Mouse (Mus musculus) intestine, embryonic 15.5 days (tissue): ENCODE data around the gene Rhox10. TPM values are rescaled to one million over a fixed set of nuclear protein-coding genes. Genes with fewer than 3 reads are reported as not detected.
"Not testable (repeated sequence)": the region's sequence is repeated elsewhere in the genome, so short reads cannot be mapped to it uniquely, and the experiment has no call there.

Source experiments
- ATAC-seq: fragments of 200-750 bp; cut with Nextera tagmentation; 2 replicates; pipeline ENCODE4 v1.8.0; 2017; ENCODE audit warnings: moderate TSS enrichment, moderate library complexity
- H3K27ac ChIP-seq: fragments of 300-500 bp; sonication (generic); 2 replicates; pipeline ENCODE4 v1.5.1; 2015; ENCODE audit warnings: mild to moderate bottlenecking, inconsistent platforms
- H3K27me3 ChIP-seq: fragments of 300-500 bp; sonication (generic); replicated peaks from 2 replicates; pipeline ENCODE4 v1.6.1; 2015; ENCODE audit warnings: inconsistent platforms
- H3K36me3 ChIP-seq: fragments of 300-500 bp; sonication (generic); 2 replicates; pipeline ENCODE4 v1.6.1; 2015; ENCODE audit warnings: inconsistent platforms
- H3K4me1 ChIP-seq: fragments of 300-500 bp; sonication (generic); replicated peaks from 2 replicates; pipeline ENCODE4 v1.6.1; 2015; ENCODE audit warnings: inconsistent platforms
- H3K4me2 ChIP-seq: fragments of 300-500 bp; sonication (generic); replicated peaks from 2 replicates; pipeline ENCODE4 v1.6.1; 2015; ENCODE audit warnings: mild to moderate bottlenecking, inconsistent platforms
- H3K4me3 ChIP-seq: fragments of 300-500 bp; sonication (generic); replicated peaks from 2 replicates; pipeline ENCODE4 v1.5.1; 2015; ENCODE audit warnings: inconsistent platforms
- H3K9ac ChIP-seq: fragments of 300-500 bp; sonication (generic); 2 replicates; pipeline ENCODE4 v1.6.1; 2015; ENCODE audit warnings: inconsistent platforms
- H3K9me3 ChIP-seq: fragments of 300-500 bp; sonication (generic); 2 replicates; pipeline ENCODE4 v1.6.1; 2016; ENCODE audit warnings: inconsistent platforms
- WGBS: fragments of 180-500 bp; shearing (Covaris S2); methylation state at CpG from one replicate; pipeline ENCODE4 v1.1.7; 2015; 5-methylcytosine and 5-hydroxymethylcytosine counted together
- polyA plus RNA-seq: library from polyadenylated mRNA; unstranded; fragments of >200 nt; fragmentation: Nextera tagmentation; extraction: Ambion mirVana; gene quantifications from 2 replicates; pipeline ENCODE4 v1.2.1, GENCODE M21; 2015

Gene Rhox10
- polyA plus RNA-seq, result not detected in 2 replicates

GRCm38 (mm10) chrX:38066175-38066574, at the start of gene Rhox10:
Rhox10 (plus strand) TSS chrX:38066475.
- Histone ChIP-seq H3K4me2 (no peak within 1 kb of the TSS), H3K4me1 (no peaks in the 10 kb centered on the region), H3K27ac (no peak within 1 kb of the TSS), H3K4me3 (no peak within 1 kb of the TSS), H3K9me3 (no peaks in the 10 kb centered on the region), H3K36me3 (no peaks in the 10 kb centered on the region), H3K27me3 (no peaks in the 10 kb centered on the region), H3K9ac (no peak within 1 kb of the TSS)
- ATAC-seq, result no peak
- WGBS, result 86% methylated on average over 11 of the region's 11 CpGs

GRCm38 (mm10) chrX:38018597-38018996, 47.7 kb upstream of the Rhox10 start, which contains the start of gene Btg1-ps1:
Btg1-ps1 (minus strand) TSS chrX:38018815.
- not testable (repeated sequence) for H3K9me3 ChIP-seq, H3K4me2 ChIP-seq, ATAC-seq, H3K9ac ChIP-seq, H3K36me3 ChIP-seq, H3K27me3 ChIP-seq, H3K4me3 ChIP-seq, H3K4me1 ChIP-seq, H3K27ac ChIP-seq

GRCm38 (mm10) chrX:38033841-38034240, 32.4 kb upstream of the Rhox10 start:
- Histone ChIP-seq H3K36me3 (no peaks in the 10 kb centered on the region), H3K9ac (no peak overlapping the region), H3K27ac (no peak overlapping the region), H3K4me3 (no peak overlapping the region), H3K4me1 (no peaks in the 10 kb centered on the region), H3K4me2 (no peak overlapping the region), H3K27me3 (no peaks in the 10 kb centered on the region), H3K9me3 (no peaks in the 10 kb centered on the region)
- 66% methylated on average over 2 of the region's 2 CpGs for WGBS
- ATAC-seq, result no peak

- Histone ChIP-seq H3K27ac (no peak overlapping the region), H3K4me2 (no peak overlapping the region), H3K4me1 (no peaks in the 10 kb centered on the region), H3K9ac (no peak overlapping the region), H3K27me3 (no peaks in the 10 kb centered on the region), H3K9me3 (no peaks in the 10 kb centered on the region), H3K36me3 (no peaks in the 10 kb centered on the region), H3K4me3 (no peak overlapping the region)
- 95% methylated on average over 5 of the region's 5 CpGs for WGBS
- ATAC-seq, result no peak
Observed at GRCm38 (mm10) chrX:38039666-38040065, 26.6 kb upstream of the Rhox10 start.

- not testable (repeated sequence) for ATAC-seq
Observed at GRCm38 (mm10) chrX:38043014-38043413, 23.3 kb upstream of the Rhox10 start, which contains the start of gene Btg1-ps2. Btg1-ps2 (minus strand) TSS chrX:38043114.

GRCm38 (mm10) chrX:38061544-38061943, 4.7 kb upstream of the Rhox10 start:
- no peak for ATAC-seq
- no peak overlapping the region for H3K4me2 ChIP-seq
- H3K9ac ChIP-seq, result no peak overlapping the region
- H3K36me3 ChIP-seq, result no peaks in the 10 kb centered on the region
- H3K9me3 ChIP-seq, result no peaks in the 10 kb centered on the region
- no peaks in the 10 kb centered on the region for H3K27me3 ChIP-seq
- no peak overlapping the region for H3K4me3 ChIP-seq
- WGBS, result 3% methylated on average over 1 of the region's 1 CpGs
- no peak overlapping the region for H3K27ac ChIP-seq
- no peaks in the 10 kb centered on the region for H3K4me1 ChIP-seq

More at GRCm38 (mm10) chrX:38043014-38043413, 23.3 kb upstream of the Rhox10 start, which contains the start of gene Btg1-ps2:
- not testable (repeated sequence) for H3K9ac ChIP-seq, H3K9me3 ChIP-seq, H3K27me3 ChIP-seq, H3K4me1 ChIP-seq, H3K4me2 ChIP-seq, H3K4me3 ChIP-seq, H3K36me3 ChIP-seq, H3K27ac ChIP-seq

- Histone ChIP-seq H3K4me3 (no peak overlapping the region), H3K36me3 (no peaks in the 10 kb centered on the region), H3K4me1 (no peaks in the 10 kb centered on the region), H3K4me2 (no peak overlapping the region), H3K9ac (no peak overlapping the region), H3K9me3 (no peaks in the 10 kb centered on the region), H3K27me3 (no peaks in the 10 kb centered on the region), H3K27ac (no peak overlapping the region)
- no peak for ATAC-seq
- 24% methylated on average over 12 of the region's 12 CpGs for WGBS
Observed at GRCm38 (mm10) chrX:38084226-38084625, 18.0 kb downstream of the Rhox10 start.

- 84% methylated on average over 9 of the region's 9 CpGs for WGBS
- H3K27ac ChIP-seq, result no peak within 1 kb of the TSS
- ATAC-seq, result no peak
- no peaks in the 10 kb centered on the region for H3K36me3 ChIP-seq
- H3K27me3 ChIP-seq, result no peaks in the 10 kb centered on the region
- H3K4me2 ChIP-seq, result no peak within 1 kb of the TSS
- H3K4me1 ChIP-seq, result no peaks in the 10 kb centered on the region
- H3K9me3 ChIP-seq, result no peaks in the 10 kb centered on the region
- H3K9ac ChIP-seq, result no peak within 1 kb of the TSS
- no peak within 1 kb of the TSS for H3K4me3 ChIP-seq
Observed at GRCm38 (mm10) chrX:38085041-38085440, 18.8 kb downstream of the Rhox10 start, which contains the start of gene Rhox11. Rhox11 (minus strand) TSS chrX:38085141.

GRCm38 (mm10) chrX:38110807-38111206, 44.5 kb downstream of the Rhox10 start, which contains the start of gene Rhox12:
Rhox12 (minus strand) TSS chrX:38110907.
- ATAC-seq, result no peak
- H3K9me3 ChIP-seq, result no peaks in the 10 kb centered on the region
- H3K9ac ChIP-seq, result no peak within 1 kb of the TSS
- no peaks in the 10 kb centered on the region for H3K4me1 ChIP-seq
- H3K4me2 ChIP-seq, result no peak within 1 kb of the TSS
- H3K27ac ChIP-seq, result no peak within 1 kb of the TSS
- H3K4me3 ChIP-seq, result no peak within 1 kb of the TSS
- H3K36me3 ChIP-seq, result no peaks in the 10 kb centered on the region
- H3K27me3 ChIP-seq, result no peaks in the 10 kb centered on the region
- WGBS, result 70% methylated on average over 4 of the region's 4 CpGs

- H3K4me2 ChIP-seq, result no peak within 1 kb of the TSS
- H3K27ac ChIP-seq, result no peak within 1 kb of the TSS
- no peaks in the 10 kb centered on the region for H3K9me3 ChIP-seq
- no peak within 1 kb of the TSS for H3K4me3 ChIP-seq
- H3K4me1 ChIP-seq, result no peaks in the 10 kb centered on the region
- no peak within 1 kb of the TSS for H3K9ac ChIP-seq
- ATAC-seq, result no peak
- 96% methylated on average over 20 of the region's 20 CpGs for WGBS
- H3K36me3 ChIP-seq, result no peaks in the 10 kb centered on the region
- H3K27me3 ChIP-seq, result no peaks in the 10 kb centered on the region
Observed at GRCm38 (mm10) chrX:38120982-38121381, 54.7 kb downstream of the Rhox10 start, which contains the start of gene Rhox13. Rhox13 (plus strand) TSS chrX:38121219.

Other genes starting within 250 kb of the Rhox10 start
- 0.14 TPM in 1 of 2 replicates, not detected in the other for gene Rhox6, start 239.6 kb upstream of the Rhox10 start, polyA plus RNA-seq
- gene Rhox7a, start 234.8 kb upstream of the Rhox10 start, polyA plus RNA-seq, result not detected in 2 replicates
- not detected in 2 replicates for gene Rhox8, start 187.5 kb upstream of the Rhox10 start, polyA plus RNA-seq
- not detected in 2 replicates for gene Rhox7b, start 169.2 kb upstream of the Rhox10 start, polyA plus RNA-seq
- gene Rhox9, start 164.7 kb upstream of the Rhox10 start, polyA plus RNA-seq, result not detected in 2 replicates
- not detected in 2 replicates for gene Btg1-ps1, start 47.7 kb upstream of the Rhox10 start, polyA plus RNA-seq
- not detected in 2 replicates for gene Btg1-ps2, start 23.4 kb upstream of the Rhox10 start, polyA plus RNA-seq
- not detected in 2 replicates for gene Rhox11, start 18.7 kb downstream of the Rhox10 start, polyA plus RNA-seq
- not detected in 2 replicates for gene Rhox12, start 44.4 kb downstream of the Rhox10 start, polyA plus RNA-seq
- gene Rhox13, start 54.7 kb downstream of the Rhox10 start, polyA plus RNA-seq, result not detected in 2 replicates
- gene Zbtb33, start 123.3 kb downstream of the Rhox10 start, polyA plus RNA-seq, result 3.6 and 3.8 TPM in 2 replicates
- gene Tmem255a, start 186.0 kb downstream of the Rhox10 start, polyA plus RNA-seq, result 25.5 and 30.6 TPM in 2 replicates
- gene Atp1b4, start 249.7 kb downstream of the Rhox10 start, polyA plus RNA-seq, result 0.25 TPM in 1 of 2 replicates, not detected in the other